Mouse (Mus musculus) midbrain, embryonic 16.5 days (tissue): ENCODE data around the gene Bcl6b. TPM values are rescaled to one million over a fixed set of nuclear protein-coding genes. Genes with fewer than 3 reads are reported as not detected.

Source experiments
- ATAC-seq: fragments of 200-750 bp; cut with Nextera tagmentation; 2 replicates; pipeline ENCODE4 v1.8.0; 2017; ENCODE audit warnings: moderate TSS enrichment
- H3K27ac ChIP-seq: fragments of 300-500 bp; sonication (generic); 2 replicates; pipeline ENCODE4 v1.5.1; 2014; ENCODE audit warnings: mild to moderate bottlenecking, low read length, mixed read lengths
- H3K27me3 ChIP-seq: fragments of 300-500 bp; sonication (generic); 2 replicates; pipeline ENCODE4 v1.6.1; 2014; ENCODE audit warnings: low read depth, low read length, mixed read lengths; ENCODE audit not compliant: control insufficient read depth, insufficient read depth
- H3K36me3 ChIP-seq: fragments of 300-500 bp; sonication (generic); 2 replicates; pipeline ENCODE4 v1.6.1; 2014; ENCODE audit warnings: mild to moderate bottlenecking, low read length, moderate library complexity, mixed read lengths; ENCODE audit not compliant: control insufficient read depth, insufficient read depth
- H3K4me1 ChIP-seq: fragments of 300-500 bp; sonication (generic); 2 replicates; pipeline ENCODE4 v1.6.1; 2014; ENCODE audit warnings: mild to moderate bottlenecking, low read length, mixed read lengths; ENCODE audit not compliant: control insufficient read depth, insufficient read depth
- H3K4me2 ChIP-seq: fragments of 300-500 bp; sonication (generic); 2 replicates; pipeline ENCODE4 v1.6.1; 2014; ENCODE audit warnings: mild to moderate bottlenecking, low read length, mixed read lengths
- H3K4me3 ChIP-seq: fragments of 300-500 bp; sonication (generic); 2 replicates; pipeline ENCODE4 v1.5.1; 2014; ENCODE audit warnings: low read depth, mild to moderate bottlenecking, low read length, moderate library complexity, mixed read lengths
- H3K9ac ChIP-seq: fragments of 300-500 bp; sonication (generic); 2 replicates; pipeline ENCODE4 v1.6.1; 2014; ENCODE audit warnings: low read depth, low read length, mixed read lengths
- H3K9me3 ChIP-seq: fragments of 300-500 bp; sonication (generic); replicated peaks from 2 replicates; pipeline ENCODE4 v1.6.1; 2014; ENCODE audit warnings: mild to moderate bottlenecking, low read length, mixed read lengths; ENCODE audit not compliant: control insufficient read depth, poor library complexity, severe bottlenecking
- WGBS: fragments of 180-500 bp; shearing (Covaris S2); extraction: QIAGEN DNeasy Blood & Tissue Kit; methylation state at CpG from one replicate; pipeline ENCODE4 v1.1.7; 2014; 5-methylcytosine and 5-hydroxymethylcytosine counted together
- polyA plus RNA-seq: library from polyadenylated mRNA; unstranded; fragments of >200 nt; fragmentation: Nextera tagmentation; extraction: Ambion mirVana; gene quantifications from 2 replicates; pipeline ENCODE4 v1.2.1, GENCODE M21; 2015

Bcl6b gene
- polyA plus RNA-seq, 1 experiment from 2014 or later, result 5.1 TPM

GRCm38 (mm10) chr11:70210681-70211080 lies 18.9 kb downstream of the Bcl6b start:
- H3K4me1 ChIP-seq, result peaks cover 18% of the 10 kb centered on the region
- no peak overlapping the region for H3K4me3 ChIP-seq
- H3K9ac ChIP-seq, result no peak overlapping the region
- no peaks in the 10 kb centered on the region for H3K9me3 ChIP-seq
- H3K4me2 ChIP-seq, result no peak overlapping the region
- no peaks in the 10 kb centered on the region for H3K36me3 ChIP-seq
- H3K27me3 ChIP-seq, result peaks cover 21% of the 10 kb centered on the region
- ATAC-seq, result no peak
- H3K27ac ChIP-seq, result no peak overlapping the region
- WGBS, result 92% methylated on average over 2 of the region's 2 CpGs

- Histone ChIP-seq H3K9ac (no peak overlapping the region), H3K4me1 (peaks cover 4% of the 10 kb centered on the region; the same call in 1 of the 2 replicates), H3K4me3 (no peak overlapping the region), H3K9me3 (no peaks in the 10 kb centered on the region), H3K27me3 (peaks cover 8% of the 10 kb centered on the region; the same call in 1 of the 2 replicates), H3K36me3 (no peaks in the 10 kb centered on the region), H3K4me2 (no peak overlapping the region), H3K27ac (no peak overlapping the region)
- no peak for ATAC-seq
- 81% methylated on average over 5 of the region's 5 CpGs for WGBS
Observed at GRCm38 (mm10) chr11:70208778-70209388, 20.7 kb downstream of the Bcl6b start.

GRCm38 (mm10) chr11:70207283-70207682 lies 22.3 kb downstream of the Bcl6b start:
- peaks cover 3% of the 10 kb centered on the region; the same call in 1 of the 2 replicates for H3K27me3 ChIP-seq
- WGBS, result 86% methylated on average over 7 of the region's 7 CpGs
- no peaks in the 10 kb centered on the region for H3K36me3 ChIP-seq
- H3K4me2 ChIP-seq, result no peak overlapping the region
- H3K27ac ChIP-seq, result no peak overlapping the region
- no peaks in the 10 kb centered on the region for H3K4me1 ChIP-seq
- no peak overlapping the region for H3K9ac ChIP-seq
- H3K9me3 ChIP-seq, result no peaks in the 10 kb centered on the region
- ATAC-seq, result no peak
- no peak overlapping the region for H3K4me3 ChIP-seq

- 85% methylated on average over 2 of the region's 2 CpGs for WGBS
- Histone ChIP-seq H3K4me3 (no peak overlapping the region), H3K4me1 (no peaks in the 10 kb centered on the region), H3K9ac (no peak overlapping the region), H3K36me3 (no peaks in the 10 kb centered on the region), H3K27me3 (peaks cover under 1% of the 10 kb centered on the region; the same call in 1 of the 2 replicates), H3K9me3 (no peaks in the 10 kb centered on the region), H3K27ac (no peak overlapping the region), H3K4me2 (no peak overlapping the region)
- no peak for ATAC-seq
Observed at GRCm38 (mm10) chr11:70206801-70207200, 22.8 kb downstream of the Bcl6b start.

- H3K36me3 ChIP-seq, result no peaks in the 10 kb centered on the region
- no peak overlapping the region for H3K4me3 ChIP-seq
- no peak; the same call in 1 of the 2 replicates for ATAC-seq
- no peaks in the 10 kb centered on the region for H3K27me3 ChIP-seq
- H3K4me1 ChIP-seq, result no peaks in the 10 kb centered on the region
- H3K27ac ChIP-seq, result no peak overlapping the region
- H3K9ac ChIP-seq, result no peak overlapping the region
- H3K4me2 ChIP-seq, result no peak overlapping the region
- no peaks in the 10 kb centered on the region for H3K9me3 ChIP-seq
- WGBS, result 40% methylated on average over 5 of the region's 5 CpGs
Observed at GRCm38 (mm10) chr11:70201691-70202090, 27.9 kb downstream of the Bcl6b start.

GRCm38 (mm10) chr11:70200036-70200608 lies 29.5 kb downstream of the Bcl6b start:
- Histone ChIP-seq H3K9me3 (no peaks in the 10 kb centered on the region), H3K4me1 (no peaks in the 10 kb centered on the region), H3K4me3 (no peak overlapping the region), H3K4me2 (no peak overlapping the region), H3K9ac (no peak overlapping the region), H3K27me3 (no peaks in the 10 kb centered on the region), H3K36me3 (no peaks in the 10 kb centered on the region), H3K27ac (no peak overlapping the region)
- 85% methylated on average over 5 of the region's 5 CpGs for WGBS
- ATAC-seq, result no peak

GRCm38 (mm10) chr11:70199107-70199506 lies 30.5 kb downstream of the Bcl6b start:
- ATAC-seq, result no peak
- Histone ChIP-seq H3K4me2 (no peak overlapping the region), H3K9ac (no peak overlapping the region), H3K9me3 (no peaks in the 10 kb centered on the region), H3K27me3 (no peaks in the 10 kb centered on the region), H3K4me1 (no peaks in the 10 kb centered on the region), H3K27ac (no peak overlapping the region), H3K36me3 (no peaks in the 10 kb centered on the region), H3K4me3 (no peak overlapping the region)
- 83% methylated on average over 8 of the region's 8 CpGs for WGBS

GRCm38 (mm10) chr11:70198332-70198731 lies 31.3 kb downstream of the Bcl6b start:
- H3K4me2 ChIP-seq, result no peak overlapping the region
- H3K4me1 ChIP-seq, result no peaks in the 10 kb centered on the region
- no peaks in the 10 kb centered on the region for H3K9me3 ChIP-seq
- H3K36me3 ChIP-seq, result no peaks in the 10 kb centered on the region
- no peaks in the 10 kb centered on the region for H3K27me3 ChIP-seq
- WGBS, result 93% methylated on average over 3 of the region's 3 CpGs
- H3K4me3 ChIP-seq, result no peak overlapping the region
- H3K9ac ChIP-seq, result no peak overlapping the region
- H3K27ac ChIP-seq, result no peak overlapping the region
- no peak for ATAC-seq

GRCm38 (mm10) chr11:70193354-70194285 lies 36.0 kb downstream of the Bcl6b start:
- no peak overlapping the region for H3K4me2 ChIP-seq
- no peaks in the 10 kb centered on the region for H3K4me1 ChIP-seq
- no peak overlapping the region for H3K4me3 ChIP-seq
- H3K9ac ChIP-seq, result no peak overlapping the region
- no peak overlapping the region for H3K27ac ChIP-seq
- H3K27me3 ChIP-seq, result no peaks in the 10 kb centered on the region
- ATAC-seq, result no peak
- no peaks in the 10 kb centered on the region for H3K9me3 ChIP-seq
- no peaks in the 10 kb centered on the region for H3K36me3 ChIP-seq
- WGBS, result 60% methylated on average over 11 of the region's 11 CpGs
